Mouse (Mus musculus): ENCODE data around the gene Gm7544. TPM values are rescaled to one million over a fixed set of nuclear protein-coding genes. Genes with fewer than 3 reads are reported as not detected.

The Gm7544 gene
- not detected for total RNA-seq (2023)

DNA sequence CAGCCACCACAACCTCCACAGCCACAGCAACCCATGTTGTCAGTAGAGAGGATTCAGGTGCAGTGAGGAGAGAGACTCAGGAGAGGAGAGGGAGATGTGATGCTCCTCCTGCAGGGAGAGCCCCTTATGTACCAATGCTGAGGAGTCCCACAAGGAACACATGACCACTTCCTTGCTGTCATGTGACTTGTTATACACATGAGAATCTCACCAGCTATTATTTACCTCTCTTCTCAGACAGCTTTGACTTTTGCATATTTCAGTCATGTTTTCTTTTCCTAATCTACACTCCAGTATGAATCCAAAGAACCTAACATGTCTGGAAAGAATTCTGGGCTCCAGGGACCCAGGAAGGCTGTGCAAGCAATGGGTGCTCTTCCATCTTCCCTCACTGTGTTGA is at the start of gene Gm7544:
Gm7544 (minus strand) TSS at position 101 of the 400 bp plus-strand sequence.

DNA sequence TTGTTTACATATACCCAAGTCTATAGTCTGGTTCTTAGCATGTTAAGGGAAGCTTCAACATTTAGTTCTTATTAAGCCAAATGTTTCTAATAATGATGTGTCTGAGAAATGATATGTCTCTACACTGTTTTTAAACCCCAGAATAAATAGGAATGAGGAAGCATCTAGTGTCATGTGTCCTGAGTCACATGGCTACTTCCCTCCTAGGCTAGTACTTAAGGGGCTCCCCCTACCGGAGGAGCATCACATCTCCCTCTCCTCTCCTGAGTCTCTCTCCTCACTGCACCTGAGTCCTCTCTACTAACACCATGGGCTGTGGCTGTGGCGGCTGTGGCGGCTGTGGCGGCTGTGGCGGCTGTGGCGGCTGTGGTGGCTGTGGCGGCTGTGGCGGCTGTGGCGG is 44.5 kb upstream of the Gm7544 start, which contains the start of gene Gm47959:
Gm47959 (plus strand) TSS at position 243 of the 400 bp plus-strand sequence.

DNA sequence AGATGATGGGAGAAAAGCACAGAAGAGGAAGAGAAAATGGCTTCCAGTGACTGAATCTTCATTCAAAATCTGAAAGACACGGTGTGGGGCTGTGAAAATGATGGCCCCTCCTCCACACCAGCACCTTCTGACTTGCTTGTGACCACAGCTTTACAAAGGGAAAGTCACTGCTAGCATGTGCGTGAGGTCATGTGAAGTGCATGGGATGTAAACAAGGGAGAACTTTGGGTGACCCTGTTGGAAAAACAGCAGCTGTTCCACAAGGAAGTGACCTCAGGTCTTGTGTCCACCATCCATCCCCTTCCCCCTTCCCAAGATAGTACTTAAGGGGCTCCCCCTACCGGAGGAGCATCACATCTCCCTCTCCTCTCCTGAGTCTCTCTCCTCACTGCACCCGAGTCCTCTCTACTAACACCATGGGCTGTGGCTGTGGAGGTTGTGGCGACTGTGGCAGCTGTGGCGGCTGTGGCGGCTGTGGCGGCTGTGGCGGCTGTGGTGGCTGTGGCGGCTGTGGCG is 4.1 kb upstream of the Gm7544 start, which contains the start of gene Gm47955:
Gm47955 (plus strand) TSS at position 417 of the 516 bp plus-strand sequence.

DNA sequence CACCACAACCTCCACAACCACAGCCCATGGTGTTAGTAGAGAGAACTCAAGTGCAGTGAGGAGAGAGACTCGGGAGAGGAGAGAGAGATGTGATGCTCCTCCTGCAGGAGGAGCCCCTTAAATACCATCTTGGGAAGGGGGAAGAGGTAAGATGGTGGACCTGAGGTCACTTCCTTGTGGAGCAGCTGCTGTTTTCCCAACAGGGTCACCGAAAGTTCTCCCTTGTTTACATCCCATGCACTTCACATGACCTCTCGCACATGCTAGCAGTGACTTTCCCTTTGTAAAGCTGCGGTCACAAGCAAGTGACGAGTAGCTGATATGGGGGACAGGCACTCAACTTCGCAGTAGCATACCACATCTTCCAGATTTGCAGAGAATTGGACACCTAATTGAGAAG is 12.5 kb downstream of the Gm7544 start, which contains the start of gene A030003K21Rik:
A030003K21Rik (minus strand) TSS at position 94 of the 400 bp plus-strand sequence.

DNA sequence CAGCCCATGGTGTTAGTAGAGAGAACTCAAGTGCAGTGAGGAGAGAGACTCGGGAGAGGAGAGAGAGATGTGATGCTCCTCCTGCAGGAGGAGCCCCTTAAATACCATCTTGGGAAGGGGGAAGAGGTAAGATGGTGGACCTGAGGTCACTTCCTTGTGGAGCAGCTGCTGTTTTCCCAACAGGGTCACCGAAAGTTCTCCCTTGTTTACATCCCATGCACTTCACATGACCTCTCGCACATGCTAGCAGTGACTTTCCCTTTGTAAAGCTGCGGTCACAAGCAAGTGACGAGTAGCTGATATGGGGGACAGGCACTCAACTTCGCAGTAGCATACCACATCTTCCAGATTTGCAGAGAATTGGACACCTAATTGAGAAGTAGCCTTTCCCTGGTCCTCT is 24.5 kb downstream of the Gm7544 start, which contains the start of gene Gm6217:
Gm6217 (minus strand) TSS at position 74 of the 400 bp plus-strand sequence.

DNA sequence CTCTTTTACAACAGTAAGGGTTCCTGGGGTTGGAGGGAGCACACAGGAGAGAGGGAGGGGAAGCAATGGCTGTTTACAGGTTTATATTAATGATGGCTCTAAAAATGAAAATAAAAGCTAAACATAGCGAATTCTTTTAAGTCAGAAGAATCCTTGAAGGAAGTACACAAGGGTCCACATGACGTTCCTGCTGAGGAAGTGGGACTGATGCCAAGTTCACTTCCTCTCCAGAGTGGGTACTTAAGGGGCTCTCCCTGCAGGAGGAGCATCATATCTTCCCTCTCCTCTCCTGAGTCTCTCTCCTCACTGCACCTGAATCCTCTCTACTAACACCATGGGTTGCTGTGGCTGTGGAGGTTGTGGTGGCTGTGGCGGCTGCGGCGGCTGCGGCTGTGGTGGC is 31.2 kb downstream of the Gm7544 start, which contains the start of gene A030014E15Rik:
A030014E15Rik (plus strand) TSS at position 268 of the 400 bp plus-strand sequence.

DNA sequence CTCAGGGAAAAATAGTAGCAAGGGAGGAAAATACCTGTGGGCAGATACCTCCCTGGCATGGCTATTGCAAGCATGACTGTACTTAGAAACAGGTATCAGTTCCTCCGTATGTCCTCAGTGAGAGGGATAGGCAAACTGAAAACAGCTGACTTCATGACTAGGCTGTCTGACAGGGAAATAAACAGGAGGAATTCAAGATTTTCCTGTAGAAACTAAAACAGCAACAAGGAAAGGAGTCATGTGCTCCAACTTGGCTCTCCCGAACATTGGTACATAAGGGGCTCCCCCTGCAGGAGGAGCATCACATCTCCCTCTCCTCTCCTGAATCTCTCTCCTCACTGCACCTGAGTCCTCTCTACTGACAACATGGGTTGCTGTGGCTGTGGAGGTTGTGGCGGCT is 42.8 kb downstream of the Gm7544 start, which contains the start of gene A030005L19Rik:
A030005L19Rik (plus strand) TSS at position 301 of the 400 bp plus-strand sequence.

Other genes starting within 250 kb of the Gm7544 start
- 93.6 TPM for gene Mff, start 231.1 kb downstream of the Gm7544 start, total RNA-seq (2023)
- not detected for gene Tm4sf20, start 187.6 kb downstream of the Gm7544 start, total RNA-seq (2023)
- not detected for gene Gm47791, start 184.8 kb downstream of the Gm7544 start, total RNA-seq (2023)
- 102 TPM for gene Agfg1, start 116.5 kb downstream of the Gm7544 start, total RNA-seq (2023)
- 5.9 TPM for gene A030005L19Rik, start 42.7 kb downstream of the Gm7544 start, total RNA-seq (2023)
- 0.77 TPM for gene A030014E15Rik, start 31.1 kb downstream of the Gm7544 start, total RNA-seq (2023)
- not detected for gene Gm6217, start 24.6 kb downstream of the Gm7544 start, total RNA-seq (2023)
- not detected for gene A030003K21Rik, start 12.6 kb downstream of the Gm7544 start, total RNA-seq (2023)
- not detected for gene Gm47955, start 4.3 kb upstream of the Gm7544 start, total RNA-seq (2023)
- gene Gm47959, start 44.5 kb upstream of the Gm7544 start, total RNA-seq (2023) = not detected
- not detected for gene Slc19a3, start 82.4 kb upstream of the Gm7544 start, total RNA-seq (2023)
- not detected for gene Krtap28-10, start 86.5 kb upstream of the Gm7544 start, total RNA-seq (2023)
- gene Gm47969, start 88.9 kb upstream of the Gm7544 start, total RNA-seq (2023) = not detected
- gene A030005K14Rik, start 103.4 kb upstream of the Gm7544 start, total RNA-seq (2023) = not detected
- gene Krtap28-13, start 104.9 kb upstream of the Gm7544 start, total RNA-seq (2023) = not detected
- gene Ccl20, start 160.8 kb upstream of the Gm7544 start, total RNA-seq (2023) = not detected
- not detected for gene Daw1, start 203.7 kb upstream of the Gm7544 start, total RNA-seq (2023)

Measured in CD4-positive naive resting alpha-beta T cell, adult 57 days (primary cell).